Mouse (Mus musculus) limb, embryonic 11.5 days (tissue): ENCODE results near the gene Ube2q2. TPM values are rescaled to one million over a fixed set of nuclear protein-coding genes. Genes with fewer than 3 reads are reported as not detected.

Source experiments
- ATAC-seq: fragments of 200-750 bp; cut with Nextera tagmentation; 2 replicates; pipeline ENCODE4 v1.8.0; 2017; ENCODE audit warnings: low read depth; ENCODE audit not compliant: insufficient number of reproducible peaks, low FRiP score, low TSS enrichment
- DNase-seq: peaks from one replicate; pipeline ENCODE4 v3.0.0-alpha.2; 2015; ENCODE audit warnings: low spot score
- H3K27ac ChIP-seq: fragments of 300-500 bp; sonication (generic); replicated peaks from 2 replicates; pipeline ENCODE4 v1.5.1; 2014; ENCODE audit warnings: low read depth, mild to moderate bottlenecking, low read length
- H3K27me3 ChIP-seq: fragments of 300-500 bp; sonication (generic); 2 replicates; pipeline ENCODE4 v1.6.1; 2014; ENCODE audit warnings: mild to moderate bottlenecking, low read length, mixed read lengths; ENCODE audit not compliant: control insufficient read depth, insufficient read depth
- H3K36me3 ChIP-seq: fragments of 300-500 bp; sonication (generic); 2 replicates; pipeline ENCODE4 v1.6.1; 2014; ENCODE audit warnings: mild to moderate bottlenecking, low read length, moderate library complexity, mixed read lengths; ENCODE audit not compliant: control insufficient read depth, insufficient read depth
- H3K4me1 ChIP-seq: fragments of 300-500 bp; sonication (generic); 2 replicates; pipeline ENCODE4 v1.6.1; 2014; ENCODE audit warnings: low read length, mixed read lengths; ENCODE audit not compliant: control insufficient read depth, insufficient read depth
- H3K4me2 ChIP-seq: fragments of 300-500 bp; sonication (generic); 2 replicates; pipeline ENCODE4 v1.6.1; 2014; ENCODE audit warnings: low read depth, mild to moderate bottlenecking, moderate library complexity; ENCODE audit not compliant: severe bottlenecking
- H3K4me3 ChIP-seq: fragments of 300-500 bp; sonication (generic); 2 replicates; pipeline ENCODE4 v1.5.1; 2014; ENCODE audit warnings: low read depth, low read length
- H3K9ac ChIP-seq: fragments of 300-500 bp; sonication (generic); 2 replicates; pipeline ENCODE4 v1.6.1; 2014; ENCODE audit warnings: mild to moderate bottlenecking, low read length
- H3K9me3 ChIP-seq: fragments of 300-500 bp; sonication (generic); 2 replicates; pipeline ENCODE4 v1.6.1; 2016; ENCODE audit warnings: low read length; ENCODE audit not compliant: control insufficient read depth
- WGBS: fragments of 180-500 bp; shearing (Covaris S2); extraction: QIAGEN DNeasy Blood & Tissue Kit; methylation state at CpG from one replicate; pipeline ENCODE4 v1.1.7; 2014; 5-methylcytosine and 5-hydroxymethylcytosine counted together
- polyA plus RNA-seq: library from polyadenylated mRNA; unstranded; fragments of >200 nt; fragmentation: Nextera tagmentation; extraction: Ambion mirVana; gene quantifications from 2 replicates; pipeline ENCODE4 v1.2.1, GENCODE M21; 2014

Ube2q2 gene
- polyA plus RNA-seq, 1 experiment from 2014 or later = 40.3 TPM

GRCm38 (mm10) chr9:55198260-55198659, 49.6 kb downstream of the Ube2q2 start:
- 97% methylated on average over 1 of the region's 1 CpGs for WGBS
- H3K9me3 ChIP-seq = no peaks in the 10 kb centered on the region
- no peaks in the 10 kb centered on the region for H3K4me1 ChIP-seq
- no peak overlapping the region for H3K4me2 ChIP-seq
- H3K36me3 ChIP-seq = no peaks in the 10 kb centered on the region
- no peak overlapping the region for H3K4me3 ChIP-seq
- H3K27ac ChIP-seq = no peak overlapping the region
- DNase-seq (no peak), ATAC-seq (no peak)
- no peak overlapping the region for H3K9ac ChIP-seq
- H3K27me3 ChIP-seq = no peaks in the 10 kb centered on the region

- DNase-seq (no peak), ATAC-seq (no peak)
- Histone ChIP-seq H3K9me3 (no peaks in the 10 kb centered on the region), H3K27ac (no peak overlapping the region), H3K4me2 (no peak overlapping the region), H3K9ac (no peak overlapping the region), H3K4me1 (no peaks in the 10 kb centered on the region), H3K36me3 (no peaks in the 10 kb centered on the region), H3K4me3 (no peak overlapping the region), H3K27me3 (no peaks in the 10 kb centered on the region)
- 90% methylated on average over 2 of the region's 2 CpGs for whole genome bisulfite sequencing
These were observed 50.7 kb downstream of the Ube2q2 start for GRCm38 (mm10) chr9:55199348-55199747.

GRCm38 (mm10) chr9:55208458-55208789, 59.8 kb downstream of the Ube2q2 start:
- Histone ChIP-seq H3K4me3 (peak overlapping the region; percentile 88), H3K9me3 (no peaks in the 10 kb centered on the region), H3K9ac (peak overlapping the region; percentile 89), H3K27me3 (no peaks in the 10 kb centered on the region), H3K4me1 (peaks cover 7% of the 10 kb centered on the region; the same call in 1 of the 2 replicates), H3K4me2 (peak overlapping the region; percentile 84), H3K27ac (peak overlapping the region; percentile 82), H3K36me3 (no peaks in the 10 kb centered on the region; the same call in 1 of the 2 replicates)
- 0 out of 2 replicates have a peak, but pooled peaks have one; percentile 35 for ATAC-seq
- DNase-seq = no peak
- WGBS = 3% methylated on average over 2 of the region's 2 CpGs

- Histone ChIP-seq H3K4me2 (peak within 1 kb of the TSS; percentile 84), H3K36me3 (no peaks in the 10 kb centered on the region; the same call in 1 of the 2 replicates), H3K27me3 (no peaks in the 10 kb centered on the region), H3K27ac (peak within 1 kb of the TSS; percentile 82), H3K4me3 (peak within 1 kb of the TSS; percentile 88), H3K4me1 (peaks cover 7% of the 10 kb centered on the region; the same call in 1 of the 2 replicates), H3K9me3 (no peaks in the 10 kb centered on the region), H3K9ac (peak within 1 kb of the TSS; percentile 89)
- DNase-seq = peak; percentile 92
- WGBS = under 1% methylated on average over 65 of the region's 65 CpGs
- peak; percentile 96 for ATAC-seq
These were observed 60.3 kb downstream of the Ube2q2 start, which contains the start of gene Fbxo22 for GRCm38 (mm10) chr9:55208790-55209481. Gene Fbxo22, plus strand, starts transcription at chr9:55208925.

GRCm38 (mm10) chr9:55211611-55212010, 63.0 kb downstream of the Ube2q2 start:
- H3K27me3 ChIP-seq = no peaks in the 10 kb centered on the region
- WGBS = 89% methylated on average over 4 of the region's 4 CpGs
- H3K4me2 ChIP-seq = no peak overlapping the region
- H3K9me3 ChIP-seq = no peaks in the 10 kb centered on the region
- ATAC-seq = no peak
- peaks cover 4% of the 10 kb centered on the region; the same call in 1 of the 2 replicates for H3K36me3 ChIP-seq
- DNase-seq = no peak
- H3K4me3 ChIP-seq = no peak overlapping the region
- H3K9ac ChIP-seq = no peak overlapping the region
- H3K4me1 ChIP-seq = peaks cover 7% of the 10 kb centered on the region; the same call in 1 of the 2 replicates
- no peak overlapping the region for H3K27ac ChIP-seq

GRCm38 (mm10) chr9:55213396-55213795, 64.7 kb downstream of the Ube2q2 start:
- Histone ChIP-seq H3K9me3 (no peaks in the 10 kb centered on the region), H3K4me2 (no peak overlapping the region), H3K36me3 (peaks cover 9% of the 10 kb centered on the region; the same call in 1 of the 2 replicates), H3K27ac (no peak overlapping the region), H3K9ac (no peak overlapping the region), H3K4me1 (peaks cover 6% of the 10 kb centered on the region; the same call in 1 of the 2 replicates), H3K4me3 (no peak overlapping the region), H3K27me3 (no peaks in the 10 kb centered on the region)
- no peak for DNase-seq
- ATAC-seq = no peak
- WGBS = 96% methylated on average over 1 of the region's 1 CpGs

- WGBS = 84% methylated on average over 3 of the region's 3 CpGs
- Histone ChIP-seq H3K27me3 (no peaks in the 10 kb centered on the region), H3K9ac (no peak overlapping the region), H3K27ac (no peak overlapping the region), H3K4me1 (0 out of 2 replicates have a peak, but pooled peaks cover under 1% of the 10 kb centered on the region), H3K4me3 (no peak overlapping the region), H3K9me3 (no peaks in the 10 kb centered on the region), H3K4me2 (no peak overlapping the region), H3K36me3 (peaks cover 9% of the 10 kb centered on the region; the same call in 1 of the 2 replicates)
- no peak for ATAC-seq
- no peak for DNase-seq
These were observed 66.4 kb downstream of the Ube2q2 start for GRCm38 (mm10) chr9:55215056-55215455.

GRCm38 (mm10) chr9:55215648-55216047, 67.0 kb downstream of the Ube2q2 start:
- ATAC-seq (no peak), DNase-seq (no peak)
- peaks cover 12% of the 10 kb centered on the region for H3K36me3 ChIP-seq
- no peak overlapping the region for H3K27ac ChIP-seq
- H3K4me2 ChIP-seq = no peak overlapping the region
- no peak overlapping the region for H3K4me3 ChIP-seq
- 92% methylated on average over 3 of the region's 3 CpGs for WGBS
- H3K4me1 ChIP-seq = no peaks in the 10 kb centered on the region
- H3K9me3 ChIP-seq = no peaks in the 10 kb centered on the region
- no peaks in the 10 kb centered on the region for H3K27me3 ChIP-seq
- H3K9ac ChIP-seq = no peak overlapping the region
